Mouse (Mus musculus): ENCODE data around the gene Ccdc92. TPM values are rescaled to one million over a fixed set of nuclear protein-coding genes. Genes with fewer than 3 reads are reported as not detected.

The Ccdc92 gene
- polyA plus RNA-seq, 1 experiment from 2014 or later: 22.4 TPM

GRCm38 (mm10) chr5:124814797-124815196 lies 47.4 kb downstream of the Ccdc92 start:
- no peak overlapping the region for H3K4me2 ChIP-seq
- no peaks in the 10 kb centered on the region for H3K27me3 ChIP-seq
- H3K4me3 ChIP-seq (replicated peaks): no peak overlapping the region
- H3K9ac ChIP-seq: no peak overlapping the region
- no peaks in the 10 kb centered on the region for H3K36me3 ChIP-seq (replicated peaks)
- WGBS: 78% methylated on average over 4 of the region's 5 CpGs
- H3K27ac ChIP-seq: no peak overlapping the region
- H3K4me1 ChIP-seq: no peaks in the 10 kb centered on the region
- no peak for ATAC-seq (ENCODE audit: low FRiP score)
- peaks cover 9% of the 10 kb centered on the region; the same call in 1 of the 2 replicates for H3K9me3 ChIP-seq

DNA sequence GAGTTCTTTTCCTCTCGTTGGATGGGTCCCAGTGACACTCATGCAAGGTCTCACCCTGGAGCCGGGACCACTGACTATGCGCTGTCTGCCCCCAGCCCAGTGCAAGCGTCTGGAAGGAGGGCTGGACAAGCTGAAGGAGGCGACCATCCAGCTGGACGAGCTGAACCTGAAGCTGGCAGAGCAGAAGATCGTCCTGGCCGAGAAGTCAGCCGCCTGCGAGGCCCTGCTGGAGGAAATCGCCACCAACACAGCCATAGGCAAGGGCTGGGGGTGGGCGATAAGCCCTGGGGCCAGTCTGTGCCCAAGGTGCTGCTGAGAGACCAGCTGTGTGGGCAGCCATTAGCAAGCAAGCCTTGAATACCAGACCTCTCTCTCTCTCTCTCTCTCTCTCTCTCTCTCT lies 49.8 kb downstream of the Ccdc92 start:
- H3K9ac ChIP-seq: no peak overlapping the region
- H3K27ac ChIP-seq: no peak overlapping the region
- no peak overlapping the region for H3K4me3 ChIP-seq (replicated peaks)
- no peak for ATAC-seq (ENCODE audit: low FRiP score)
- no peaks in the 10 kb centered on the region for H3K27me3 ChIP-seq
- 86% methylated on average over 12 of the region's 12 CpGs for WGBS
- no peaks in the 10 kb centered on the region; the same call in 1 of the 2 replicates for H3K9me3 ChIP-seq
- no peak overlapping the region for H3K4me2 ChIP-seq
- no peaks in the 10 kb centered on the region for H3K36me3 ChIP-seq (replicated peaks)
- no peaks in the 10 kb centered on the region for H3K4me1 ChIP-seq

DNA sequence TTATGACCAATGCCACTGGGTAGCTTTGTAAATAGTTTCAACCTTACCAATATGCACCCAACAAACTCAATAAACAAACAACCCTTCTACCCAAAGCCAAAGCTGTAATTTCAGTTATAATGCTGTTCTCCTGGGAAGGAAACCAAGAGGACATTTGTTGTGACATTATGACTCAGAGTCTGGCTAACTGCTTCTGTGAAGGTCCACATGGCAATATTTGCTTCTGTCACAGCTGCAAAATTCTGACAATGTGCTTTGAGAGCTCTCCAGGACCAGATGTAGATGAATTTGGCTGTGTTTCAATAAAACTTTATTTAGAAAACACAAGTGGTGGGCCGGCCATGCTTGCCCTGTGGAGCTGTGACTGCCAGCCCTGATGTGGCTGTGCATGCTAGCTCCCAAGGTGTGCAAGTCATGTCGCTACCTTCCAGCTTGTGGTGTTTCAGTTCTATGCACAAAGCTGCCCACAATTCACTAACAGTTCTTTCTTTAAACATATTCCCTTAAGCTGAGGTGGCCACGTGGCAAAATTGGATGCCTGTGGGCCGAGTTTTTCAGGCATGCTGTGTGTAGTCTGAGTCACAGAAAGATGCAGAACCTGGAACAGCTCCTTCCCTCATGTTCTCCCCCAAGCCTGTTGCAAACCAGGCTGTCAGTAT lies 52.4 kb downstream of the Ccdc92 start:
- no peak for ATAC-seq (ENCODE audit: low FRiP score)
- H3K4me2 ChIP-seq: no peak overlapping the region
- H3K9me3 ChIP-seq: no peaks in the 10 kb centered on the region; the same call in 1 of the 2 replicates
- no peaks in the 10 kb centered on the region for H3K27me3 ChIP-seq
- H3K9ac ChIP-seq: no peak overlapping the region
- H3K4me1 ChIP-seq: no peaks in the 10 kb centered on the region
- WGBS: 84% methylated on average over 4 of the region's 4 CpGs
- no peaks in the 10 kb centered on the region for H3K36me3 ChIP-seq (replicated peaks)
- no peak overlapping the region for H3K4me3 ChIP-seq (replicated peaks)
- H3K27ac ChIP-seq: no peak overlapping the region

DNA sequence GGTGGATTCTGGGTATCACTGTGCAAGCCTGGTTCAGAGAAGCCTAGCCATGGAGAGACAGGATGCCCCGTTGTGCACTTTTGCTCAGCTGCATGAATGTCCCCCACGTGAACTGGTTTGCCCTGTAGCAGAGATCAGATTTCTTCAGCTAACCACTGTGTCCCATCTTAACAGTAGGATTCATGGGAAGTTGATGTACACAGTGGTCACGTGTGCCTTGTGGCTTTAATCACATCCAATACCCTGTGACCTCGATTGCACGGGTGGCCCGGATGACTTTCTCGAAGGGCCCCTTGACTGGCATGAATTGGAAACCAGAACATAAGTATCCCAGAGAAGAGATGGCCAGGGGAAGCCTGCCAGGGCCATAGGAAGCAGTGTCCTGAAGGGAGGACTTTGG lies 70.1 kb downstream of the Ccdc92 start:
- H3K4me1 ChIP-seq: no peaks in the 10 kb centered on the region
- H3K36me3 ChIP-seq (replicated peaks): no peaks in the 10 kb centered on the region
- no peak overlapping the region for H3K9ac ChIP-seq
- 84% methylated on average over 7 of the region's 7 CpGs for WGBS
- H3K4me3 ChIP-seq (replicated peaks): no peak overlapping the region
- no peaks in the 10 kb centered on the region for H3K27me3 ChIP-seq
- H3K9me3 ChIP-seq: no peaks in the 10 kb centered on the region
- no peak overlapping the region for H3K4me2 ChIP-seq
- ATAC-seq (ENCODE audit: low FRiP score): no peak
- no peak overlapping the region for H3K27ac ChIP-seq

GRCm38 (mm10) chr5:124785650-124786049 lies 76.6 kb downstream of the Ccdc92 start:
- ATAC-seq (ENCODE audit: low FRiP score): no peak
- WGBS: 88% methylated on average over 7 of the region's 7 CpGs
- no peak overlapping the region for H3K4me3 ChIP-seq (replicated peaks)

More at GRCm38 (mm10) chr5:124785650-124786049, 76.6 kb downstream of the Ccdc92 start:
- Histone ChIP-seq H3K27me3 (no peaks in the 10 kb centered on the region), H3K9ac (no peak overlapping the region), H3K9me3 (peaks cover 10% of the 10 kb centered on the region; the same call in 1 of the 2 replicates), H3K27ac (no peak overlapping the region), H3K36me3 (replicated peaks) (no peaks in the 10 kb centered on the region), H3K4me1 (no peaks in the 10 kb centered on the region), H3K4me2 (no peak overlapping the region)

Other genes with a start within 250 kb of the Ccdc92 start
- gene Atp6v0a2, start 233.8 kb downstream of the Ccdc92 start, polyA plus RNA-seq (2016; fragmentation: Nextera tagmentation; extraction: Ambion mirVana): 50.5 and 53.3 TPM in 2 replicates
- gene Dnah10, start 137.3 kb downstream of the Ccdc92 start, polyA plus RNA-seq (2016; fragmentation: Nextera tagmentation; extraction: Ambion mirVana): 0.11 and 0.37 TPM in 2 replicates
- 151 and 153 TPM in 2 replicates for gene Zfp664, start 267 bp upstream of the Ccdc92 start, polyA plus RNA-seq (2016; fragmentation: Nextera tagmentation; extraction: Ambion mirVana)
- gene Rflna, start 140.8 kb upstream of the Ccdc92 start, polyA plus RNA-seq (2016; fragmentation: Nextera tagmentation; extraction: Ambion mirVana): 5.8 and 6.7 TPM in 2 replicates